Mouse (Mus musculus): Measurements from ENCODE around the gene Arhgap24. TPM values are rescaled to one million over a fixed set of nuclear protein-coding genes. Genes with fewer than 3 reads are reported as not detected.
"Not testable (repeated sequence)": the region's sequence is repeated elsewhere in the genome, so short reads cannot be mapped to it uniquely, and the experiment has no call there.

Gene Arhgap24
- polyA plus RNA-seq, 1 experiment from 2014 or later = 6.7 TPM

- Histone ChIP-seq H3K4me1 (replicated peaks; ENCODE audit: control insufficient read depth, insufficient read depth, low read length) (0 out of 2 replicates have a peak, but pooled peaks cover 2% of the 10 kb centered on the region), H3K4me2 (replicated peaks; ENCODE audit: low read depth, low read length) (no peak overlapping the region), H3K27ac (ENCODE audit: low read depth, low read length) (no peak overlapping the region), H3K9ac (ENCODE audit: low read depth, low read length) (no peak overlapping the region), H3K27me3 (ENCODE audit: control insufficient read depth, insufficient read depth, low read length) (no peaks in the 10 kb centered on the region), H3K4me3 (ENCODE audit: low read depth, low read length) (no peak overlapping the region), H3K36me3 (ENCODE audit: control insufficient read depth, insufficient read depth, low read length) (no peaks in the 10 kb centered on the region), H3K9me3 (ENCODE audit: control insufficient read depth, low read length) (no peaks in the 10 kb centered on the region)
- WGBS = 85% methylated on average over 12 of the region's 12 CpGs
- no peak for DNase-seq (ENCODE audit: low spot score)
- no peak for ATAC-seq (ENCODE audit: low FRiP score)
These were observed 422.9 kb downstream of the Arhgap24 start for GRCm38 (mm10) chr5:102904066-102904465.

- Histone ChIP-seq H3K4me3 (ENCODE audit: low read depth, low read length) (no peak overlapping the region), H3K9ac (ENCODE audit: low read depth, low read length) (no peak overlapping the region), H3K4me1 (replicated peaks; ENCODE audit: control insufficient read depth, insufficient read depth, low read length) (0 out of 2 replicates have a peak, but pooled peaks cover 2% of the 10 kb centered on the region), H3K27me3 (ENCODE audit: control insufficient read depth, insufficient read depth, low read length) (no peaks in the 10 kb centered on the region), H3K27ac (ENCODE audit: low read depth, low read length) (no peak overlapping the region), H3K4me2 (replicated peaks; ENCODE audit: low read depth, low read length) (no peak overlapping the region), H3K9me3 (ENCODE audit: control insufficient read depth, low read length) (no peaks in the 10 kb centered on the region), H3K36me3 (ENCODE audit: control insufficient read depth, insufficient read depth, low read length) (no peaks in the 10 kb centered on the region)
- WGBS = 58% methylated on average over 13 of the region's 13 CpGs
- no peak for DNase-seq (ENCODE audit: low spot score)
- no peak for ATAC-seq (ENCODE audit: low FRiP score)
These were observed 424.4 kb downstream of the Arhgap24 start for GRCm38 (mm10) chr5:102905441-102906211.

- DNase-seq (ENCODE audit: low spot score) = no peak
- WGBS = 77% methylated on average over 2 of the region's 2 CpGs
- ATAC-seq (ENCODE audit: low FRiP score) = no peak
- Histone ChIP-seq H3K27me3 (ENCODE audit: control insufficient read depth, insufficient read depth, low read length) (no peaks in the 10 kb centered on the region), H3K4me1 (replicated peaks; ENCODE audit: control insufficient read depth, insufficient read depth, low read length) (no peaks in the 10 kb centered on the region), H3K36me3 (ENCODE audit: control insufficient read depth, insufficient read depth, low read length) (no peaks in the 10 kb centered on the region), H3K4me2 (replicated peaks; ENCODE audit: low read depth, low read length) (no peak overlapping the region), H3K9ac (ENCODE audit: low read depth, low read length) (no peak overlapping the region), H3K9me3 (ENCODE audit: control insufficient read depth, low read length) (no peaks in the 10 kb centered on the region), H3K27ac (ENCODE audit: low read depth, low read length) (no peak overlapping the region), H3K4me3 (ENCODE audit: low read depth, low read length) (no peak overlapping the region)
These were observed 439.0 kb downstream of the Arhgap24 start for GRCm38 (mm10) chr5:102920199-102920598.

GRCm38 (mm10) chr5:102926786-102927185 lies 445.6 kb downstream of the Arhgap24 start:
- H3K36me3 ChIP-seq (ENCODE audit: control insufficient read depth, insufficient read depth, low read length) = no peaks in the 10 kb centered on the region
- DNase-seq (ENCODE audit: low spot score) = no peak
- 80% methylated on average over 5 of the region's 5 CpGs for WGBS

GRCm38 (mm10) chr5:102930161-102930560 lies 449.0 kb downstream of the Arhgap24 start:
- DNase-seq (ENCODE audit: low spot score) (no peak), ATAC-seq (ENCODE audit: low FRiP score) (no peak)
- H3K4me3 ChIP-seq (ENCODE audit: low read depth, low read length) = no peak overlapping the region
- H3K9me3 ChIP-seq (ENCODE audit: control insufficient read depth, low read length) = no peaks in the 10 kb centered on the region
- no peak overlapping the region for H3K9ac ChIP-seq (ENCODE audit: low read depth, low read length)
- H3K27ac ChIP-seq (ENCODE audit: low read depth, low read length) = no peak overlapping the region
- H3K4me1 ChIP-seq (replicated peaks; ENCODE audit: control insufficient read depth, insufficient read depth, low read length) = no peaks in the 10 kb centered on the region
- H3K27me3 ChIP-seq (ENCODE audit: control insufficient read depth, insufficient read depth, low read length) = no peaks in the 10 kb centered on the region
- no peaks in the 10 kb centered on the region for H3K36me3 ChIP-seq (ENCODE audit: control insufficient read depth, insufficient read depth, low read length)
- 70% methylated on average over 6 of the region's 6 CpGs for WGBS
- no peak overlapping the region for H3K4me2 ChIP-seq (replicated peaks; ENCODE audit: low read depth, low read length)

More at GRCm38 (mm10) chr5:102926786-102927185, 445.6 kb downstream of the Arhgap24 start:
- Histone ChIP-seq H3K9ac (ENCODE audit: low read depth, low read length) (no peak overlapping the region), H3K4me3 (ENCODE audit: low read depth, low read length) (no peak overlapping the region), H3K9me3 (ENCODE audit: control insufficient read depth, low read length) (no peaks in the 10 kb centered on the region), H3K4me2 (replicated peaks; ENCODE audit: low read depth, low read length) (no peak overlapping the region), H3K27me3 (ENCODE audit: control insufficient read depth, insufficient read depth, low read length) (no peaks in the 10 kb centered on the region), H3K27ac (ENCODE audit: low read depth, low read length) (no peak overlapping the region), H3K4me1 (replicated peaks; ENCODE audit: control insufficient read depth, insufficient read depth, low read length) (no peaks in the 10 kb centered on the region)
- ATAC-seq (ENCODE audit: low FRiP score) = no peak

DNA sequence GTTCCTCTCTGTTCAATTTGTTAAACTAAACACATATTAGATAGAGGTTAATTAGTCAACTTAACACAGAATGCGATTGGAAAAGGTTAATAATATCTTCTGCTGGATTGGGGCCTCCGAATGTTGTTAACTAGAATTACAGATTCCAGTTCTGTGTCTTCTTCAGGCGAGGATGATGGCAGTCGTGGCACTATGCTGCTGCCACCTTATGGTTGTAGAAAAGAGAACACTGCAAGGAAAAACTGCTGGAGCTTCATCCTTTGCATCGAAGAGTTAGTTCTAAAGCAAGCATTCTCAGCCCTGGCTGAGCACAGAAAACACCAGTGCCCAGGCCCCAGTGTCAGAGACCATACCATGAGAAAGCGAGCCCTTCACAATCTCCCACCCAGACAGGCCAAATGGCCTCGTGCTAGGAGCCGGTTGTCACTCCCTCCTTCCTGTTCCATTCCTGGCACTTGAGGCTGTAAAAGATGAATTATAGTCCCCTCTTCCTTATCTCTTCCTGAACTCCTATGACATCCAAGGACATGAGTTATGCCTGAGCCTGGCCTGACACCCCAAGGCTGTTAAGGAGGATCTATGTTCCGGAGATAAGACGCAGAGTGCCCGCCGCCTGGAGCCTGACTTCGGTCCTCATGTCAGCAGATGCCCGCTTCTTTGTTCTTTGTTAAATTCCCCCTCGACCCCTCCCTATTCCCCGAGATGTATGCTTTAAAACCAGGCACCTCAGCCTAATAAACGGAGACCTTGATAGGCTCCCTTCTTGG lies 462.9 kb downstream of the Arhgap24 start:
- not testable (repeated sequence) for H3K27ac ChIP-seq (ENCODE audit: low read depth, low read length); H3K36me3 ChIP-seq (ENCODE audit: control insufficient read depth, insufficient read depth, low read length); H3K9ac ChIP-seq (ENCODE audit: low read depth, low read length); H3K4me1 ChIP-seq (replicated peaks; ENCODE audit: control insufficient read depth, insufficient read depth, low read length); H3K27me3 ChIP-seq (ENCODE audit: control insufficient read depth, insufficient read depth, low read length); DNase-seq (ENCODE audit: low spot score); H3K4me2 ChIP-seq (replicated peaks; ENCODE audit: low read depth, low read length); H3K4me3 ChIP-seq (ENCODE audit: low read depth, low read length); H3K9me3 ChIP-seq (ENCODE audit: control insufficient read depth, low read length); ATAC-seq (ENCODE audit: low FRiP score)
- 89% methylated on average over 17 of the region's 17 CpGs for WGBS

DNA sequence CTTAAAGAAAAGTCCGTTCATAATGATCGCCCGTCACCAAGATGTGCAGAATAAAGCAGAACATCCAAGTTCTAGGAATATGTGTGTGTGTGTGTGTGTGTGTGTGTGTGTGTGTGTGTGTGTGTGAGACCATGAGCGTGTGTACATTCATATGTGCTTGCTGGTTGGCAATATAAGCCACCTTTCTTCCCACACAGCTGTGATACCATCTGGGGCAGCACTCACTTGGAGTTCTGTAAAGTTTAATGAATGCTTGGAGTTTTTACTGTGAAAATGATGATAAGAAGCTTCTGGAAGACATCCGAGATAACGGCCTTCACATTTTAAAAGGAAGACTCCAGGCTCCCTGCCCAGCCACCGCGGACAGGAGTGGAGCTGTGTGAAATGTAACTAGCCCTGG lies 465.4 kb downstream of the Arhgap24 start:
- 94% methylated on average over 8 of the region's 8 CpGs for WGBS
- H3K4me2 ChIP-seq (replicated peaks; ENCODE audit: low read depth, low read length) = no peak overlapping the region
- no peak for ATAC-seq (ENCODE audit: low FRiP score)

GRCm38 (mm10) chr5:102947061-102947711 lies 466.0 kb downstream of the Arhgap24 start:
- WGBS = 80% methylated on average over 8 of the region's 8 CpGs
- Histone ChIP-seq H3K36me3 (ENCODE audit: control insufficient read depth, insufficient read depth, low read length) (no peaks in the 10 kb centered on the region), H3K4me2 (replicated peaks; ENCODE audit: low read depth, low read length) (no peak overlapping the region), H3K9ac (ENCODE audit: low read depth, low read length) (no peak overlapping the region), H3K9me3 (ENCODE audit: control insufficient read depth, low read length) (no peaks in the 10 kb centered on the region), H3K27me3 (ENCODE audit: control insufficient read depth, insufficient read depth, low read length) (no peaks in the 10 kb centered on the region), H3K4me3 (ENCODE audit: low read depth, low read length) (no peak overlapping the region), H3K4me1 (replicated peaks; ENCODE audit: control insufficient read depth, insufficient read depth, low read length) (no peaks in the 10 kb centered on the region), H3K27ac (ENCODE audit: low read depth, low read length) (no peak overlapping the region)
- DNase-seq (ENCODE audit: low spot score) (no peak), ATAC-seq (ENCODE audit: low FRiP score) (no peak)

More for the DNA sequence above, 465.4 kb downstream of the Arhgap24 start:
- H3K36me3 ChIP-seq (ENCODE audit: control insufficient read depth, insufficient read depth, low read length) = no peaks in the 10 kb centered on the region
- H3K9me3 ChIP-seq (ENCODE audit: control insufficient read depth, low read length) = no peaks in the 10 kb centered on the region
- no peak for DNase-seq (ENCODE audit: low spot score)
- H3K4me1 ChIP-seq (replicated peaks; ENCODE audit: control insufficient read depth, insufficient read depth, low read length) = no peaks in the 10 kb centered on the region
- H3K27me3 ChIP-seq (ENCODE audit: control insufficient read depth, insufficient read depth, low read length) = no peaks in the 10 kb centered on the region
- H3K4me3 ChIP-seq (ENCODE audit: low read depth, low read length) = no peak overlapping the region
- H3K27ac ChIP-seq (ENCODE audit: low read depth, low read length) = no peak overlapping the region
- no peak overlapping the region for H3K9ac ChIP-seq (ENCODE audit: low read depth, low read length)
